Mouse (Mus musculus): ENCODE measurements at regions not wholly inside any gene's neighbourhood (a gene's known extent, or its start where the extent isn't known, plus 50 kb on each side); places are given as distances from the start of the nearest gene placed in this dataset.

- TF ChIP-seq CTCF (IDR thresholded peaks at IDR 0.05) = no peak
- TF ChIP-seq EP300 (IDR thresholded peaks at IDR 0.05) = no peak
These were observed 559.7 kb downstream of the Nedd1 start for GRCm38 (mm10) chr10:92162473-92163011.
